Mouse (Mus musculus) c-Kit-positive CD71-positive TER-119-positive erythroid progenitor cells, embryonic 14.5 days (primary cell): ENCODE data around the gene Adipor2.

Source experiments
- DNase-seq: peaks from one replicate; pipeline ENCODE4 v3.0.0-alpha.2; 2013; ENCODE audit warnings: low spot score

Gene Adipor2

GRCm38 (mm10) chr6:119313096-119313495 is 104.4 kb downstream of the Adipor2 start:
- no peak for DNase-seq

GRCm38 (mm10) chr6:119312381-119312780 is 105.1 kb downstream of the Adipor2 start:
- DNase-seq = no peak

DNA sequence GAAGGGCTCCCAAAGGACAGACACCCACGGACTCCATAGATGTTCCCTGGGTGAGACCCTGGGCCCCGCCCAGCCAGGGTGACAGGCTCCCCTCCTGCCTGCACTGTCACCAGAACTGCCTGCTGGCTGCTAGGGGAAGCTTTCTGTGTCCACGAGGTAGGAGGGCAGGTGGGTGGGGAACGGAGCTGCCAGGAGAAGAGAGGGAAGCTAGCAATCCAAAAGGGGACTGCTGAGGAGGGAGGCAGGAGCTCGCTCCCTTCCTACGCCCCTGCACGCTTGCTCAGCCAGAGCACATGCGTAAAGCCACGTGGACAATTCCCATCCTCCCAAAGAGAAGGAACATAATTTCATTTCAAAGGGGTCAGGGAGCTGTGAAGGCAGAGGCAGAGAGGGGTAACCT is 107.3 kb downstream of the Adipor2 start:
- no peak for DNase-seq

DNA sequence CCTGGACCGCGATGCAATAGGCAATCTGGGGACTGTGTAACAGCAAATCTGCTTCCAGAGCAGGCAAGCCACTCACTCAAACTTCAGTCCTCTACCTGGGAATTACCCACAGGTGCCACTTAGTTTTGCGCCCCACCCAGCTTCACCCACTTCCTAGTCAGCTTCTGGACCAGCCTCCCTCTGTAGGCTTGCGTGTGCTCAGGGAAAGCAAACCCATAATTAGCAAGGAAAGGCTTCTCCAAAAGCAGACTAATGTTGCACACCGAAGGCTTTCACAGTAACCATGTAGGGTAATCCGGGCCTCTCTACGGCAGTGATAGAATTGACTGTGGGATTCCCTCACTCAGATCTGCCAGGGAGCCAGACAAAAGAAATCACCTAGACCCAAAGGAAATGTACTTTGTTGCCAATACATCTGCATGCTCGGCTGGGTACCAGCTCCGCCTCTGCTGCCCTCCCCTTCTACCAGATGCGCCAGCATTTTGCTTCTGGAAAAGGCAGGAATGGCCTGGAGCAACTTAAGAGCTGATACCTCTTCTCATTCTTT is 109.6 kb downstream of the Adipor2 start:
- DNase-seq = no peak

GRCm38 (mm10) chr6:119303331-119303730 is 114.2 kb downstream of the Adipor2 start:
- DNase-seq = no peak
